Mouse (Mus musculus): ENCODE results near the gene Gm20509.
"Not testable (repeated sequence)": the region's sequence is repeated elsewhere in the genome, so short reads cannot be mapped to it uniquely, and the experiment has no call there.

GRCm38 (mm10) chr9:73079349-73079748 is 22.9 kb upstream of the Gm20509 start:
- not testable (repeated sequence) for TF ChIP-seq CTCF (IDR thresholded peaks at IDR 0.05; ENCODE audit: borderline replicate concordance, insufficient read depth, low read depth, low read length); POLR2A (IDR thresholded peaks at IDR 0.05; ENCODE audit: borderline replicate concordance, insufficient read depth, low read length)

Data from cerebellum, adult 2 months (tissue).